Mouse (Mus musculus) MEL (cell line): Measurements from ENCODE around the gene Dnajc2. TPM values are rescaled to one million over a fixed set of nuclear protein-coding genes. Genes with fewer than 3 reads are reported as not detected.

Source experiments
- DNase-seq: peaks from one replicate; pipeline ENCODE4 v3.0.0; 2011; ENCODE audit warnings: low read depth, low spot score
- H3K27ac ChIP-seq: 2 replicates; pipeline ENCODE4 v1.5.1; 2012; ENCODE audit warnings: low read depth, mild to moderate bottlenecking, control low read depth, low read length, moderate library complexity; ENCODE audit not compliant: control insufficient read depth
- H3K27me3 ChIP-seq, 2 experiments: fragments of 150-350 bp in 1 of 2; sonication (generic) in 1 of 2; 2 replicates each; pipeline ENCODE4 v1.6.1; 2012; ENCODE audit warnings: low read length in 2 of 2, mild to moderate bottlenecking in 2 of 2, improper control_type of control experiment in 1 of 2, moderate library complexity in 1 of 2; ENCODE audit not compliant: insufficient read depth in 2 of 2, control insufficient read depth in 1 of 2
- H3K36me3 ChIP-seq, 2 experiments: 2 replicates each; pipeline ENCODE4 v1.6.1; 2012 to 2014; ENCODE audit warnings: low read length in 2 of 2, improper control_type of control experiment in 1 of 2, inconsistent platforms in 1 of 2, mild to moderate bottlenecking in 1 of 2; ENCODE audit not compliant: insufficient read depth in 2 of 2, control insufficient read depth in 1 of 2
- H3K4me1 ChIP-seq, 2 experiments: fragments of 150-350 bp in 1 of 2; sonication (generic) in 1 of 2; 2 replicates each; pipeline ENCODE4 v1.6.1; 2012; ENCODE audit warnings: low read length in 2 of 2, improper control_type of control experiment in 1 of 2, mild to moderate bottlenecking in 1 of 2; ENCODE audit not compliant: insufficient read depth in 2 of 2, control insufficient read depth in 1 of 2
- H3K4me3 ChIP-seq, 2 experiments: fragments of 150-350 bp in 1 of 2; sonication (generic) in 1 of 2; 2 replicates each; pipeline ENCODE4 v1.5.1; 2012; ENCODE audit warnings: low read depth in 2 of 2, low read length in 2 of 2, mild to moderate bottlenecking in 2 of 2, moderate library complexity in 2 of 2, control low read depth in 1 of 2, improper control_type of control experiment in 1 of 2; ENCODE audit not compliant: control insufficient read depth in 1 of 2, insufficient read depth in 1 of 2
- H3K79me2 ChIP-seq: 2 replicates; pipeline ENCODE4 v1.6.1; 2012; ENCODE audit warnings: mild to moderate bottlenecking, low read length, moderate library complexity; ENCODE audit not compliant: control insufficient read depth, poor library complexity, insufficient read depth
- H3K9ac ChIP-seq: 2 replicates; pipeline ENCODE4 v1.6.1; 2012; ENCODE audit warnings: low read depth, mild to moderate bottlenecking, control low read depth, low read length, moderate library complexity; ENCODE audit not compliant: control insufficient read depth, poor library complexity, severe bottlenecking
- H3K9me3 ChIP-seq: fragments of 150-350 bp; sonication (generic); replicated peaks from 2 replicates; pipeline ENCODE4 v1.6.1; 2012; ENCODE audit warnings: mild to moderate bottlenecking, low read length, improper control_type of control experiment, moderate library complexity; ENCODE audit not compliant: insufficient read depth
- BHLHE40 ChIP-seq: IDR thresholded peaks from 2 replicates; pipeline ENCODE4 v1.6.1; 2012; ENCODE audit warnings: low read depth, mild to moderate bottlenecking, inconsistent platforms, low read length, improper control_type of control experiment, borderline replicate concordance
- CHD2 ChIP-seq: IDR thresholded peaks from 2 replicates; pipeline ENCODE4 v1.6.1; 2011; ENCODE audit warnings: low read length, improper control_type of control experiment
- ELF1 ChIP-seq: IDR thresholded peaks from 2 replicates; pipeline ENCODE4 v1.6.1; 2014; ENCODE audit warnings: low read depth, mild to moderate bottlenecking, inconsistent platforms, low read length, improper control_type of control experiment, moderate library complexity
- GATA1 ChIP-seq: IDR thresholded peaks from 2 replicates; pipeline ENCODE4 v1.6.1; 2011; ENCODE audit warnings: low read depth, low read length, improper control_type of control experiment
- HCFC1 ChIP-seq: IDR thresholded peaks from 2 replicates; pipeline ENCODE4 v1.6.1; 2012; ENCODE audit warnings: low read depth, mild to moderate bottlenecking, inconsistent platforms, low read length, improper control_type of control experiment, moderate library complexity
- MAZ ChIP-seq: IDR thresholded peaks from 2 replicates; pipeline ENCODE4 v1.6.1; 2012; ENCODE audit warnings: low read depth, mild to moderate bottlenecking, inconsistent platforms, low read length, improper control_type of control experiment
- MEF2A ChIP-seq: IDR thresholded peaks from 2 replicates; pipeline ENCODE4 v1.6.1; 2014; ENCODE audit warnings: low read depth, mild to moderate bottlenecking, inconsistent platforms, low read length, improper control_type of control experiment; ENCODE audit not compliant: poor library complexity, insufficient replicate concordance, severe bottlenecking; ENCODE audit errors: extremely low read depth
- MYB ChIP-seq: IDR thresholded peaks from 2 replicates; pipeline ENCODE4 v1.6.1; 2011; ENCODE audit warnings: mild to moderate bottlenecking, low read depth, low read length, improper control_type of control experiment
- NELFE ChIP-seq: IDR thresholded peaks from 2 replicates; pipeline ENCODE4 v1.6.1; 2011; ENCODE audit warnings: low read depth, low read length, improper control_type of control experiment
- POLR2AphosphoS2 ChIP-seq: IDR thresholded peaks from 2 replicates; pipeline ENCODE4 v1.6.1; 2011; ENCODE audit warnings: low read length, improper control_type of control experiment
- POLR2AphosphoS5 ChIP-seq: IDR thresholded peaks from 2 replicates; pipeline ENCODE4 v1.6.1; 2012; ENCODE audit warnings: low read depth, borderline replicate concordance, mild to moderate bottlenecking, inconsistent platforms, low read length, moderate library complexity, mixed read lengths
- TAL1 ChIP-seq: IDR thresholded peaks from 2 replicates; pipeline ENCODE4 v1.6.1; 2012; ENCODE audit warnings: mild to moderate bottlenecking, inconsistent platforms, low read length, moderate library complexity, mixed read lengths
- TBP ChIP-seq: IDR thresholded peaks from 2 replicates; pipeline ENCODE4 v1.8.0; 2011; ENCODE audit warnings: low read depth, low read length, improper control_type of control experiment
- TCF12 ChIP-seq: IDR thresholded peaks from 2 replicates; pipeline ENCODE4 v1.6.1; 2014; ENCODE audit warnings: low read depth, mild to moderate bottlenecking, inconsistent platforms, low read length, improper control_type of control experiment, moderate library complexity
- UBTF ChIP-seq: IDR thresholded peaks from 2 replicates; pipeline ENCODE4 v1.6.1; 2012; ENCODE audit warnings: low read depth, mild to moderate bottlenecking, inconsistent platforms, low read length, improper control_type of control experiment, moderate library complexity, borderline replicate concordance; ENCODE audit not compliant: insufficient read depth
- USF1 ChIP-seq: IDR thresholded peaks from 2 replicates; pipeline ENCODE4 v1.6.1; 2014; ENCODE audit warnings: low read depth, mild to moderate bottlenecking, inconsistent platforms, low read length, improper control_type of control experiment, moderate library complexity
- USF2 ChIP-seq, 2 experiments: IDR thresholded peaks; 2 replicates each; pipeline ENCODE4 v1.6.1; 2011 to 2012; ENCODE audit warnings: improper control_type of control experiment in 2 of 2, low read length in 2 of 2, borderline replicate concordance in 1 of 2, inconsistent platforms in 1 of 2, low read depth in 1 of 2, mild to moderate bottlenecking in 1 of 2; ENCODE audit not compliant: insufficient read depth in 1 of 2
- ZMIZ1 ChIP-seq: IDR thresholded peaks from 2 replicates; pipeline ENCODE4 v1.6.1; 2012; ENCODE audit warnings: low read depth, mild to moderate bottlenecking, inconsistent platforms, low read length, improper control_type of control experiment, moderate library complexity
- polyA plus RNA-seq, 2 experiments: library from polyadenylated mRNA; stranded (reverse) in 1 of 2; unstranded in 1 of 2; fragments of >175 nt in 1 of 2; fragments of >200 nt in 1 of 2; gene quantifications; 2 replicates each; pipeline versions ENCODE4 v1.2.1 to v1.2.4; 2012; ENCODE audit warnings: low replicate concordance in 2 of 2, low read depth in 1 of 2; ENCODE audit not compliant: insufficient read length in 2 of 2, insufficient read depth in 1 of 2, missing spikeins in 1 of 2
- total RNA-seq: library from RNA; depleted of rRNA; stranded (reverse); fragments of 300-350 nt; gene quantifications from 2 replicates; pipeline ENCODE4 v1.2.3, GENCODE M21; 2012

The Dnajc2 gene
- total and polyA plus RNA-seq, 3 experiments, result 64.7 to 211 (median 199) TPM

- no peak for TF ChIP-seq TAL1
- no peak for TF ChIP-seq BHLHE40
- TF ChIP-seq USF1, result no peak
- TF ChIP-seq UBTF, result no peak
- no peak for TF ChIP-seq POLR2AphosphoS2
- TF ChIP-seq ZMIZ1, result no peak
- no peak for TF ChIP-seq NELFE
- no peaks in the 10 kb centered on the region for H3K79me2 ChIP-seq
Measured at GRCm38 (mm10) chr5:21729107-21729506, 55.9 kb downstream of the Dnajc2 start.

GRCm38 (mm10) chr5:21724872-21725271, 60.2 kb downstream of the Dnajc2 start:
- Histone ChIP-seq H3K4me1 (no peaks in the 10 kb centered on the region), H3K27me3 (no peaks in the 10 kb centered on the region), H3K9ac (no peak overlapping the region), H3K27ac (no peak overlapping the region), H3K36me3 (no peaks in the 10 kb centered on the region), H3K4me3 (no peak overlapping the region), H3K9me3 (no peaks in the 10 kb centered on the region), H3K79me2 (no peaks in the 10 kb centered on the region)
- TF ChIP-seq TCF12 (no peak), USF2 (IDR thresholded peaks at IDR 0.05; ENCODE audit: borderline replicate concordance in 1 of 2, insufficient read depth in 1 of 2, low read depth in 1 of 2, low read length in 2 of 2) (no peak), HCFC1 (no peak), GATA1 (no peak), POLR2AphosphoS5 (no peak), CHD2 (no peak), ELF1 (no peak), TBP (no peak), MEF2A (no peak), MYB (no peak), ZMIZ1 (no peak), MAZ (no peak), USF1 (no peak)
- DNase-seq, result no peak

More at GRCm38 (mm10) chr5:21729107-21729506, 55.9 kb downstream of the Dnajc2 start:
- Histone ChIP-seq H3K27me3 (no peaks in the 10 kb centered on the region), H3K9ac (no peak overlapping the region), H3K36me3 (no peaks in the 10 kb centered on the region), H3K9me3 (no peaks in the 10 kb centered on the region), H3K27ac (no peak overlapping the region), H3K4me1 (no peaks in the 10 kb centered on the region), H3K4me3 (no peak overlapping the region)
- DNase-seq, result no peak
